18 mouse cellular contexts compared by ENCODE assay signal in genomic region chr3:146317366-146317765, GRCm38 (mm10).
DNase-seq lines count a peak whose midpoint lies in the region; TF ChIP-seq lines count a peak whose summit lies in the region.
"Had no signal": no experiment of that assay in that cellular context is flagged by ENCODE, and none has a peak within 500 bp of the region (broad histone marks: within the 10 kb centered on the region; RNA-seq: fewer than 3 reads in every experiment).

No protein-coding gene starts in this region.

- 80% methylated on average over 7 of the region's 7 CpGs for WGBS in heart, adult 2 months

- no peak overlapping the region for H3K9ac ChIP-seq in heart, adult 2 months (ENCODE audit: low read depth, low read length)
- H3K9ac ChIP-seq: embryonic facial prominence, embryonic 13.5 days; embryonic facial prominence, embryonic 15.5 days had no signal

- H3K79me2 ChIP-seq in heart, adult 2 months (replicated peaks; ENCODE audit: control insufficient read depth, insufficient read depth, low read length) = no peaks in the 10 kb centered on the region

- H3K36me3 ChIP-seq in heart, adult 2 months (ENCODE audit: control insufficient read depth, insufficient read depth, low read length) = no peaks in the 10 kb centered on the region
- H3K36me3 ChIP-seq: embryonic facial prominence, embryonic 13.5 days; embryonic facial prominence, embryonic 15.5 days; forebrain, embryonic 10.5 days had no signal

- peak; percentile 73 for DNase-seq in heart, adult 11 months
- no peak for DNase-seq in heart, adult 2 months
- DNase-seq in testis, postnatal 10 days (ENCODE audit: low spot score) = peak; percentile 13
- DNase-seq in testis, postnatal 14 days (ENCODE audit: low spot score) = no peak
- DNase-seq: adrenal gland, adult 2 months; adrenal gland, postnatal 10 days; adrenal gland, postnatal 25 days; cerebellum, adult 11 months; cerebellum, adult 18-20 months; cerebellum, adult 8-10 months; cerebellum, adult 9-11 months; cerebellum, postnatal 14 days; cerebellum, postnatal 36 days; embryo, embryonic 11 days had no signal

- H3K27me3 ChIP-seq in heart, adult 2 months (ENCODE audit: control insufficient read depth, insufficient read depth, low read length) = no peaks in the 10 kb centered on the region
- H3K27me3 ChIP-seq: embryonic facial prominence, embryonic 13.5 days; embryonic facial prominence, embryonic 15.5 days had no signal

- intact Hi-C loops in heart, adult 2 months (cut with DNase I) = no loop called here

- TF ChIP-seq POLR2A in heart, adult 2 months (IDR thresholded peaks at IDR 0.05; ENCODE audit: insufficient read depth, low read depth, low read length) = no peak

- no peak for TF ChIP-seq CTCF in heart, adult 2 months (IDR thresholded peaks at IDR 0.05)

- H3K4me1 ChIP-seq in heart, adult 2 months (ENCODE audit: control insufficient read depth, insufficient read depth, low read length) = no peaks in the 10 kb centered on the region

- H3K27ac ChIP-seq in heart, adult 2 months = no peak overlapping the region
- H3K27ac ChIP-seq: embryonic facial prominence, embryonic 13.5 days; embryonic facial prominence, embryonic 15.5 days had no signal

- TF ChIP-seq EP300 in heart, adult 2 months (IDR thresholded peaks at IDR 0.05; ENCODE audit: insufficient read depth, low read depth, low read length) = no peak

- no peak overlapping the region for H3K4me3 ChIP-seq in heart, adult 2 months
- H3K4me3 ChIP-seq: embryonic facial prominence, embryonic 13.5 days; embryonic facial prominence, embryonic 15.5 days; erythroblast, embryonic 14.5 days; forebrain, embryonic 10.5 days had no signal

Comparison
In these comparisons a context has a peak if more than half of its experiments do, and no peak if none do; other contexts are left out.
1. DNase-seq: peak in heart, adult 11 months (single experiment) and testis, postnatal 10 days (single experiment); none in heart, adult 2 months (0 of 2) and testis, postnatal 14 days (single experiment).